Mouse (Mus musculus): ENCODE measurements around the gene Rffl. TPM values are rescaled to one million over a fixed set of nuclear protein-coding genes. Genes with fewer than 3 reads are reported as not detected.

Gene Rffl
- total RNA-seq, 2 experiments from 2014 or later, result 9.2 to 10.3 TPM

DNA sequence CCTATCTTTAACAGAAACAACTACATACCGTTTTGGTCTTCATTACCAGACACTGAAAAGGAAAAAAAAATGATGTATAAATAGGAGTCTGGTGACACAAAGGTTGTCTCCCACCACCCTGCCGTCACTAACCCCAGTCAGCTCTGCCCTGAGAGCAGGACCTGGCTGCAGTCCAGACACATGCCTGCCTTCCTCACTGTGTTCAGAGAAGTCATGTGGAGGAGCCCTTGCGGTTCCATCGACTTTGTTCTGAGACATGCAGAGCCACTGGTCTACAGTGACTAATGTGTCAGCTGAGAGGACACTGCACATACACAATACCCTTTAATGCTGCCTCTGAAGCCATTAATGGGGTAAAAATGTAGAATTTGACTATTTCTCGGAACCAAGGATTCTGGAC is 62.5 kb downstream of the Rffl start:
- no peak for DNase-seq (ENCODE audit: low spot score in 2 of 2)
- intact Hi-C loops (cut with DNase I), result no loop called here

DNA sequence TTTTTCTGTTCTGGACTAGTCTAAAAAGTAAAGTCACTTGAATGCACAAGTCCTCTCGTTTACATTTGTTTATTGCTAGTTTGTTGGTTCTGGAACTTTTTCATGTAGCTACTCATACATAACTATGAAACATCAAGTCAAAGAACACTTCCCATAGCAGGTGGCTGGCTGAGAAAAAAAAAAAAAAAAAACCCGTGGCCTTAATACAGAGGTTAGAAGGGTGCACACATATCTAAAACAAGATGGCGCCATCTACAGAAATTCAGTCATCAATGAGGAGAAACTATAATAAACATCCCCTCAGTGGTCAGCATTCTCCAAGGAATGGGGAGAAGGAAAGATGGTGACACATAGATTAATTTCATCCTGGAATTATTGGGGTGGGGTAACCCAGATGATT is 63.6 kb downstream of the Rffl start:
- intact Hi-C loops (cut with DNase I), result no loop called here
- no peak for DNase-seq (ENCODE audit: low spot score in 2 of 2)

DNA sequence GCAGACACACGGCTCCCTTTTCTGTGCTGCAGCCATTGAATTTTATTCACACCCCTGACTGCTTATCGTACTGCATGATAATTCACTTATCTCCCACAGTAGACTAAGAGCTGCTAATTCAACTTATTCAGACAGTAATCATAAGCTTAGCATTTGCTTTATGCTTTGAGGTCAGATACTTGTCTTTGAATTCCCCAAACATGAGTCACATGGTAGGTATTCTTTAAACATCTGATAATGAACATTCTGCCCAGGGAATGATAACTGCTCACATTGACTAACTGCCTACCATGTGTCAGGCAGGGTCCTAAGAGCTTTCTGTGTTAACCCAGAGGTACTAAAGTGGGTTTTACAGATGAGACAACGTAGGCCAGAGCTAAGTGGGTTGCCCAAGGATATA is 64.4 kb downstream of the Rffl start:
- intact Hi-C loops (cut with DNase I), result no loop called here
- DNase-seq (ENCODE audit: low spot score in 2 of 2), result no peak

GRCm38 (mm10) chr11:82783453-82783852 is 87.6 kb downstream of the Rffl start:
- intact Hi-C loops (cut with DNase I), result no loop called here
- DNase-seq (ENCODE audit: low spot score in 2 of 2), result no peak

DNA sequence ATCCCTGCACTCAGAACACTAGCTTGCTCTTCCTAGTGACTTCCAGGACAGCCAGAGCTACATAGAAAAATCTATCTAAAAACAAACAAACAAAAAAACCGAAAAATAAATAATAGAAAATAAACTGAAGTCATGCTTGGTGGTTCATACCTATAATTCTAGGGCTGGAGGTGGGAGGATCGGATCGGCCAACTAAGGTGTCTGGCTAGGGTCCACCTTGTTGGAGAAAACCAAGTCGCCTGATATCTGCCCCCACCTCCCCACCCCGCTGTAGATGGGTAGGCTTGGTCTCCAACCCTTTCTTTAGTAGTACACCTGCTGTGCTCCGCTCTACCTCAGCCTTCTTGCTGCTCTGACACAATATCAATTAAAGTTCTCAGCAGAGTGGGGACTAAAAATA is 88.8 kb downstream of the Rffl start:
- no peak for DNase-seq (ENCODE audit: low spot score in 2 of 2)
- intact Hi-C loops (cut with DNase I), result no loop called here

GRCm38 (mm10) chr11:82780983-82781903 is 89.8 kb downstream of the Rffl start, which contains the start of gene Lig3:
Gene Lig3, plus strand, starts transcription at chr11:82781108.
- DNase-seq (ENCODE audit: low spot score in 2 of 2), result peak; percentile 92
- intact Hi-C loops (cut with DNase I), result loop anchor here (2.0 kb wide), 1 partner anchor 90 kb away; the partner anchor contains the start of gene Rffl

- DNase-seq (ENCODE audit: low spot score in 2 of 2), result no peak
- intact Hi-C loops (cut with DNase I), result loop anchor here (2.0 kb wide), 1 partner anchor 91 kb away; the partner anchor contains the start of gene Rffl
These were observed 90.9 kb downstream of the Rffl start for GRCm38 (mm10) chr11:82780134-82780533.

DNA sequence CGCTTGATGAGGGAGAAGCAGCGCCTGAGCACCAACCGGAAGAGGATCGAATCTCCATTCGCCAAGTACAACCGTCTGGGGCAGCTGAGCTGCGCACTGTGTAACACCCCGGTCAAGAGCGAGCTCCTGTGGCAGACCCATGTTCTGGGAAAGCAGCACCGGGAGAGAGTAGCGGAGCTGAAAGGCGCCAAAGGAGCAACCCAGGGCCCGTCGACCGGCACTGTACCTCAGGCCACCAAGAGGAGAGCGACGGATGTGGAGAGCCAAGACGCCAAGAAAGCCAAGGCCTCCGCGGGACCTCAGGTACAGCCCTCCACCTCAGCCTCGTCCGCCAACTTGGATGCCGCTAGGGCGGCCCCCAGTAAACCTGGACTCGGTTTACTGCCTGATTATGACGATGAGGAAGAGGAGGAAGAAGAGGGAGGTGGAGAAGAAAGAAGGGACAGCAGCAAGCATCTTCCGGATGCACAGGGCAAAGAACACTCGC is 106.5 kb downstream of the Rffl start:
- intact Hi-C loops (cut with DNase I), result loop anchor here (5.0 kb wide), 1 partner anchor 377 kb away; the partner anchor contains the start of gene Tmem132e
- DNase-seq (ENCODE audit: low spot score in 2 of 2), result no peak

- peak; percentile 92 to 94 for DNase-seq (ENCODE audit: low spot score in 2 of 2)
- intact Hi-C loops (cut with DNase I), result loop anchor here (2.0 to 5.0 kb wide), 2 partner anchors 377 to 529 kb away; partner anchors contain the start of gene Tmem132e
These were observed 107.1 kb downstream of the Rffl start, which contains the start of the genes Cct6b and Zfp830 for GRCm38 (mm10) chr11:82763742-82764437. Gene Cct6b, minus strand, starts transcription at chr11:82764321. Gene Zfp830, plus strand, starts transcription at chr11:82764345.

DNA sequence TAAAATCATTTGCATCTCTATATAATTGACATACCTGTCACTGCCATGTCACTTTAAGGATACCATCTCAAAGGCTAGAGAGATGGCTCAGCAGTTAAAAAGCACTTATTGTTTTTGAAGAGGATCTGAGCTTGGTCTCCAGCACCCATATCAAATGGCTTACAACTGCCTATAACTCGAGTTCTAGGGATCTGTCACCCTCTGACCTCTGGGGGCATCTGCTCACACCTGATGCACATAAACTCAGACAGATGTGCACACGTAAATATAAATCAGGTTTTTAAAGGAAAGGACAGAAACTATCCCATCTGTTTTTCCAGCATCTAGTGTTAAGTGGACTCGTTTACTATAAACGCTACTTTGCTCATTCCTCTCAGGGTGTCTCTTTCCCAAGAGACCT is 107.7 kb downstream of the Rffl start:
- intact Hi-C loops (cut with DNase I), result loop anchor here (2.0 to 5.0 kb wide), 2 partner anchors 376 to 528 kb away; partner anchors contain the start of gene Tmem132e
- no peak for DNase-seq (ENCODE audit: low spot score in 2 of 2)

DNA sequence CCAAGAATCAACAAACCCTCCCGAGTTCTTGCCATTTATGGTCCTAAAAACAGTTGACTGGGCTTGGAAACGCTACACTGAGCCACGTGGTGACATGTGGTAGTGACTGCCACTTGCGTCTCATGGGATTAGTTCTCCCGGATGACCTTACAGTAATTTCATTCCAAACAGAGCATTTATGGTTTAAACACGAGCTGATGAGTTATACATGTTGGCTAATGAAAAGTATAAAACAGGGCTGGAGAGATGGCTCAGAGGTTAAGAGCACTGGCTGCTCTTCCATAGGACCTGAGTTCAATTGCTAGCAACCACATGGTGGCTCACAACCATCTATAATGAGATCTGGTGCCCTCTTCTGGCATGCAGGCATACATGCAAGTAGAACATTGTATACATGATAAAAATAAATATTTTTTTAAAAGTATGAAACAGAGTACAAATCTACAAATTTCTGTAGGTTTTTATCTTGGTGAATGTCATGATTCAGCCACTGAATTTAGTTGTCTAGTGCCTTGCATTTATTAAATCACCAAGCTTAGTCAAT is 108.7 kb downstream of the Rffl start:
- intact Hi-C loops (cut with DNase I), result loop anchor here (2.0 to 5.0 kb wide), 2 partner anchors 375 to 528 kb away; partner anchors contain the start of gene Tmem132e
- DNase-seq (ENCODE audit: low spot score in 2 of 2), result no peak

DNA sequence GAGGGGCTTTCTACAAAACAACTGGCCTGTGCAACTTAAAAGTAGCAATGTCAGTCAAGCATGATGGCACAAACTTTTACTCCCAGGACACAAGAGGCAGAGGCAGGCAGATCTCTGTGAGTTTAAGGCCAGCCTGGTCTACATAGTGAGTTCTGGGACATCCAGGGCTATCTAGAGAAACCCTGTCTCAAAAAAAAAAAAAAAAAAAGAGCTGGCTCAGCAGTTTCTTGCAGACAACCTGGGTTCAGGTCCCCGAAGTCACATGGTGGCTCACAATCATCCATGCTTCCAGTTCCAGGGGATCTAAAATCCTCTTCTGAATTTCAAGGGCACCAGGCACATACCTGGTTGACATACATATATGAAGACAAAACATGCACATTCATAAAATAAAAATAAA is 115.1 kb downstream of the Rffl start:
- DNase-seq (ENCODE audit: low spot score in 2 of 2), result no peak
- intact Hi-C loops (cut with DNase I), result no loop called here

Other genes starting within 250 kb of the Rffl start
- under 1 TPM; 0.27 to 0.35 TPM for gene Cct6b, start 106.9 kb downstream of the Rffl start, total RNA-seq (2021)
- gene Zfp830, start 106.9 kb downstream of the Rffl start, total RNA-seq (2021), result 10 to 100 TPM; 15.4 to 15.8 TPM
- gene Lig3, start 90.1 kb downstream of the Rffl start, total RNA-seq (2021), result 10 to 100 TPM; 18.6 to 24.9 TPM
- gene Rad51d, start 19.4 kb upstream of the Rffl start, total RNA-seq (2021), result 10 to 100 TPM; 18.0 to 21.0 TPM
- gene Fndc8, start 20.9 kb upstream of the Rffl start, total RNA-seq (2021), result not detected
- 10 to 100 TPM; 30.6 to 44.8 TPM for gene Nle1, start 37.2 kb upstream of the Rffl start, total RNA-seq (2021)
- gene Unc45b, start 39.3 kb upstream of the Rffl start, total RNA-seq (2021), result 1 to 10 TPM; 1.2 to 2.3 TPM
- 1 to 10 TPM; 4.1 to 4.3 TPM for gene Slfn5, start 80.1 kb upstream of the Rffl start, total RNA-seq (2021)
- under 1 TPM; 0.30 to 0.36 TPM for gene Slfn9, start 120.6 kb upstream of the Rffl start, total RNA-seq (2021)
- gene Slfn8, start 149.6 kb upstream of the Rffl start, total RNA-seq (2021), result under 1 TPM; 0.34 to 0.39 TPM
- 1 to 10 TPM; 1.1 to 1.8 TPM for gene Slfn2, start 193.9 kb upstream of the Rffl start, total RNA-seq (2021)
- gene Slfn1, start 245.6 kb upstream of the Rffl start, total RNA-seq (2021), result not detected

All from left cerebral cortex, postnatal 36 days (tissue).